Mouse (Mus musculus): ENCODE data around the gene Rasgef1b. TPM values are rescaled to one million over a fixed set of nuclear protein-coding genes. Genes with fewer than 3 reads are reported as not detected.

Gene Rasgef1b
- total RNA-seq, 2 experiments from 2014 or later = 0.36 to 0.37 TPM

- intact Hi-C loops (cut with DNase I) = no loop called here
- DNase-seq = no peak
These were observed 169.1 kb downstream of the Rasgef1b start for GRCm38 (mm10) chr5:99559814-99560213.

GRCm38 (mm10) chr5:99558231-99558630, 170.6 kb downstream of the Rasgef1b start:
- no peak for DNase-seq
- intact Hi-C loops (cut with DNase I) = no loop called here

- DNase-seq = no peak
- intact Hi-C loops (cut with DNase I) = no loop called here
These were observed 176.2 kb downstream of the Rasgef1b start for GRCm38 (mm10) chr5:99552645-99553044.

GRCm38 (mm10) chr5:99544664-99545494, 184.0 kb downstream of the Rasgef1b start:
- intact Hi-C loops (cut with DNase I) = no loop called here
- no peak for DNase-seq

- intact Hi-C loops (cut with DNase I) = no loop called here
- DNase-seq = no peak
These were observed 186.7 kb downstream of the Rasgef1b start for GRCm38 (mm10) chr5:99541999-99542765.

- DNase-seq = no peak
- intact Hi-C loops (cut with DNase I) = no loop called here
These were observed 187.5 kb downstream of the Rasgef1b start for GRCm38 (mm10) chr5:99541321-99541895.

GRCm38 (mm10) chr5:99533416-99533815, 195.4 kb downstream of the Rasgef1b start:
- intact Hi-C loops (cut with DNase I) = no loop called here
- no peak for DNase-seq

- DNase-seq = no peak
- intact Hi-C loops (cut with DNase I) = no loop called here
These were observed 202.1 kb downstream of the Rasgef1b start for GRCm38 (mm10) chr5:99526797-99527201.

- DNase-seq = no peak
- intact Hi-C loops (cut with DNase I) = no loop called here
These were observed 203.2 kb downstream of the Rasgef1b start for GRCm38 (mm10) chr5:99525649-99526048.

GRCm38 (mm10) chr5:99522571-99523269, 206.1 kb downstream of the Rasgef1b start:
- DNase-seq = no peak
- intact Hi-C loops (cut with DNase I) = no loop called here

- no peak for DNase-seq
- intact Hi-C loops (cut with DNase I) = no loop called here
These were observed 207.5 kb downstream of the Rasgef1b start for GRCm38 (mm10) chr5:99521411-99521810.

GRCm38 (mm10) chr5:99519556-99519955, 209.3 kb downstream of the Rasgef1b start:
- intact Hi-C loops (cut with DNase I) = no loop called here
- no peak for DNase-seq

- DNase-seq = no peak
- intact Hi-C loops (cut with DNase I) = no loop called here
These were observed 209.8 kb downstream of the Rasgef1b start for GRCm38 (mm10) chr5:99519023-99519422.

- intact Hi-C loops (cut with DNase I) = no loop called here
- DNase-seq = no peak
These were observed 212.7 kb downstream of the Rasgef1b start for GRCm38 (mm10) chr5:99516207-99516606.

GRCm38 (mm10) chr5:99515764-99516163, 213.1 kb downstream of the Rasgef1b start:
- intact Hi-C loops (cut with DNase I) = no loop called here

GRCm38 (mm10) chr5:99513209-99513880, 215.5 kb downstream of the Rasgef1b start:
- intact Hi-C loops (cut with DNase I) = no loop called here
- DNase-seq = no peak

More at GRCm38 (mm10) chr5:99515764-99516163, 213.1 kb downstream of the Rasgef1b start:
- no peak for DNase-seq

GRCm38 (mm10) chr5:99511081-99511480, 217.8 kb downstream of the Rasgef1b start:
- intact Hi-C loops (cut with DNase I) = no loop called here
- DNase-seq = no peak

- intact Hi-C loops (cut with DNase I) = no loop called here
- DNase-seq = no peak
These were observed 222.8 kb downstream of the Rasgef1b start for GRCm38 (mm10) chr5:99506109-99506508.

GRCm38 (mm10) chr5:99504349-99504830, 224.5 kb downstream of the Rasgef1b start:
- intact Hi-C loops (cut with DNase I) = no loop called here
- DNase-seq = no peak

GRCm38 (mm10) chr5:99502681-99503080, 226.2 kb downstream of the Rasgef1b start:
- DNase-seq = no peak
- intact Hi-C loops (cut with DNase I) = no loop called here

Measured in gastrocnemius, postnatal 36 days (tissue).